Mouse (Mus musculus) spleen, adult 2 months (tissue): ENCODE measurements at regions not wholly inside any gene's neighbourhood (a gene's known extent, or its start where the extent isn't known, plus 50 kb on each side); places are given as distances from the start of the nearest gene placed in this dataset.

Experiments
- CTCF ChIP-seq: fragments of 200-500 bp; IDR thresholded peaks from 2 replicates; pipeline ENCODE4 v1.5.1; 2011; ENCODE audit warnings: mild to moderate bottlenecking, inconsistent platforms; ENCODE audit not compliant: insufficient read depth, insufficient read length, insufficient replicate concordance; ENCODE audit errors: extremely low read depth
- POLR2A ChIP-seq: fragments of 200-500 bp; IDR thresholded peaks from 2 replicates; pipeline ENCODE4 v1.6.1; 2011; ENCODE audit warnings: low read depth, low read length, inconsistent platforms

DNA sequence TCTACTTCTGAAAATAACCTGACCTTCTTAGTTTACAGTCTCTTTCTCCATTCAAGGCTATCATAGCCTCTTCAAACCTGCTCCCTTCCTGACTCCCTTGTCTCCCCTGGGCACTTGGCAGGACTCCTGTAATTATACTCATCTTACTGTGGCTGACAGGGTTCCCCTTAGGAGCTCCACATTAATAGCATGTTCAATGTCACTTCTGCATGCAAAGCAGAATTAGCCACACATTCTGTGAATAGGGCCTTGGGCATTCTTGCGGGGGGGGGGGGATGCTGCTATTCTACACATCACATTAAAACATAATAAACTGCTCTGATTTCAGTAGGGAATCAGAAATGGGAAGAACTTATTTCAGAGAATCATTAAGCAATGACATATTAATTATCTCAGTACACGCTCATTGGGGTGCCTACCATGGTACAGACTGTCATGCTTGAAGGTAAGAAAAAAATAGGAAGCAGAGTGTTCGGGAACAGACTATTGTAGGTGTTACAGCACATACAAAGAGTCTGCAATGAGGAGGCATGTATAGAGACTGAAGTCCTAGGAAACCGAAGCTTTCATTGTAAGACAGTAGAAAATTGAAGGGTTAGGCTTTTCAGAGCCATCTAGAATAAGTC is 1698.3 kb upstream of the Gm6569 start:
- TF ChIP-seq POLR2A: no peak
- no peak for TF ChIP-seq CTCF
